Mouse (Mus musculus): Measurements from ENCODE around the gene Slf2. TPM values are rescaled to one million over a fixed set of nuclear protein-coding genes. Genes with fewer than 3 reads are reported as not detected.

Gene Slf2
- polyA plus RNA-seq, 1 experiment from 2014 or later, result 54.1 TPM

- H3K36me3 ChIP-seq (ENCODE audit: control insufficient read depth, insufficient read depth, low read length), result peaks cover 42% of the 10 kb centered on the region
- WGBS, result 9% methylated on average over 16 of the region's 16 CpGs
- no peaks in the 10 kb centered on the region for H3K9me3 ChIP-seq (ENCODE audit: control insufficient read depth, low read length)
- peak within 1 kb of the TSS; percentile 94 for H3K4me2 ChIP-seq (ENCODE audit: low read length)
- no peaks in the 10 kb centered on the region for H3K27me3 ChIP-seq (replicated peaks; ENCODE audit: control insufficient read depth, insufficient read depth, low read length)
- H3K4me1 ChIP-seq (replicated peaks; ENCODE audit: control insufficient read depth, insufficient read depth, low read length), result peaks cover 18% of the 10 kb centered on the region
- peak; percentile 75 for DNase-seq (ENCODE audit: low spot score)
- peak; percentile 16; the same call in 1 of the 2 replicates for ATAC-seq (replicated peaks; ENCODE audit: low FRiP score, low TSS enrichment, low read depth)
- peak within 1 kb of the TSS; percentile 99 for H3K4me3 ChIP-seq (ENCODE audit: low read depth, low read length)
- peak within 1 kb of the TSS; percentile 81 for H3K27ac ChIP-seq (ENCODE audit: low read depth)
- peak within 1 kb of the TSS; percentile 73 for H3K9ac ChIP-seq (ENCODE audit: low read length)
Measured at GRCm38 (mm10) chr19:45005444-45005843, 74.5 kb downstream of the Slf2 start, which contains the start of gene Twnk. Gene Twnk, plus strand, starts transcription at chr19:45005663.

GRCm38 (mm10) chr19:45005957-45006712 lies 75.2 kb downstream of the Slf2 start, which contains the start of gene Mrpl43:
Gene Mrpl43, minus strand, starts transcription at chr19:45006442.
- ATAC-seq (replicated peaks; ENCODE audit: low FRiP score, low TSS enrichment, low read depth) (peak; percentile 93), DNase-seq (ENCODE audit: low spot score) (peak; percentile 99)
- peak within 1 kb of the TSS; percentile 81 for H3K27ac ChIP-seq (ENCODE audit: low read depth)
- H3K9me3 ChIP-seq (ENCODE audit: control insufficient read depth, low read length), result no peaks in the 10 kb centered on the region
- H3K4me2 ChIP-seq (ENCODE audit: low read length), result peak within 1 kb of the TSS; percentile 94
- H3K27me3 ChIP-seq (replicated peaks; ENCODE audit: control insufficient read depth, insufficient read depth, low read length), result no peaks in the 10 kb centered on the region
- peak within 1 kb of the TSS; percentile 99 for H3K4me3 ChIP-seq (ENCODE audit: low read depth, low read length)
- H3K36me3 ChIP-seq (ENCODE audit: control insufficient read depth, insufficient read depth, low read length), result peaks cover 46% of the 10 kb centered on the region
- H3K9ac ChIP-seq (ENCODE audit: low read length), result peak within 1 kb of the TSS; percentile 73
- under 1% methylated on average over 75 of the region's 82 CpGs for WGBS
- peaks cover 18% of the 10 kb centered on the region for H3K4me1 ChIP-seq (replicated peaks; ENCODE audit: control insufficient read depth, insufficient read depth, low read length)

GRCm38 (mm10) chr19:45007021-45007420 lies 76.1 kb downstream of the Slf2 start:
- Histone ChIP-seq H3K4me2 (ENCODE audit: low read length) (peak overlapping the region; percentile 94), H3K9ac (ENCODE audit: low read length) (peak overlapping the region; percentile 73), H3K27me3 (replicated peaks; ENCODE audit: control insufficient read depth, insufficient read depth, low read length) (no peaks in the 10 kb centered on the region), H3K4me3 (ENCODE audit: low read depth, low read length) (peak overlapping the region; percentile 99), H3K27ac (ENCODE audit: low read depth) (peak overlapping the region; percentile 81), H3K9me3 (ENCODE audit: control insufficient read depth, low read length) (no peaks in the 10 kb centered on the region), H3K36me3 (ENCODE audit: control insufficient read depth, insufficient read depth, low read length) (peaks cover 49% of the 10 kb centered on the region), H3K4me1 (replicated peaks; ENCODE audit: control insufficient read depth, insufficient read depth, low read length) (peaks cover 18% of the 10 kb centered on the region)
- WGBS, result 38% methylated on average over 17 of the region's 17 CpGs
- DNase-seq (ENCODE audit: low spot score), result no peak
- no peak for ATAC-seq (replicated peaks; ENCODE audit: low FRiP score, low TSS enrichment, low read depth)

DNA sequence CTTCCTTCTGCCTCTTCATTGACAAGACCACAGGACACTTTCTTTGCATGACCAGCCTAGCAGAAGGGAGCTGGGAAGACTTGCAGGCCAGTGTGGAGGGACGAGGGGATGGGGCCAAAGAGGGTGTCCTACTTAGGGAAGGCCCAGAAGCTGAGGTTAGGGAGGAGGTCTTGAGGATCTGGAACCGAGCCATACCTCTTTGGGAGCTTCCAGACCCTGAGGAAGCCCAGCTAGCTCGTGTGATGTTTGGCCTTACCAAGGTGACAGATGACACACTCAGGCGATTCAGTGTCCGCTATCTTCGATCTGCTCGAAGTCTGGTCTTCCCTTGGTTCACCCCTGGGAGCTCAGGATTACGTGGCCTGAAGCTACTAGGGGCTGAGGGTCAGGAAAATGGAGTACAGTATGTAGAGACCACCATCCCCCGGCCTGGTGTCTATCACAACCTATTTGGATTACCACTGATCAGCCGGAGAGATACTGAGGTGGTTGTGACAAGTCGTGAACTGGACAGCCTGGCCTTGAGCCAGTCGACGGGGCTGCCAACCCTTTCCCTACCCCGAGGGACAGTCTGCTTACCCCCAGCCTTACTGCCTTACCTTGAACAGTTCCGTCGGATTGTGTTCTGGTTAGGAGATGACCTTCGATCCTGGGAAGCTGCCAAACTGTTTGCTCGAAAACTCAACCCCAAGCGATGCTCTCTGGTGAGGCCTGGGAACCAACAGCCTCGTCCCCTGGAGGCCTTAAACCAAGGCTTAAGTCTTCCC lies 76.7 kb downstream of the Slf2 start:
- WGBS, result 91% methylated on average over 20 of the region's 20 CpGs
- H3K4me2 ChIP-seq (ENCODE audit: low read length), result peak overlapping the region; percentile 94
- no peaks in the 10 kb centered on the region for H3K9me3 ChIP-seq (ENCODE audit: control insufficient read depth, low read length)
- peaks cover 18% of the 10 kb centered on the region for H3K4me1 ChIP-seq (replicated peaks; ENCODE audit: control insufficient read depth, insufficient read depth, low read length)
- H3K27ac ChIP-seq (ENCODE audit: low read depth), result no peak overlapping the region
- no peak for ATAC-seq (replicated peaks; ENCODE audit: low FRiP score, low TSS enrichment, low read depth)
- peaks cover 49% of the 10 kb centered on the region for H3K36me3 ChIP-seq (ENCODE audit: control insufficient read depth, insufficient read depth, low read length)
- no peaks in the 10 kb centered on the region for H3K27me3 ChIP-seq (replicated peaks; ENCODE audit: control insufficient read depth, insufficient read depth, low read length)
- H3K9ac ChIP-seq (ENCODE audit: low read length), result no peak overlapping the region; the same call in 1 of the 2 replicates
- peak overlapping the region; percentile 99 for H3K4me3 ChIP-seq (ENCODE audit: low read depth, low read length)
- no peak for DNase-seq (ENCODE audit: low spot score)

- no peak for ATAC-seq (replicated peaks; ENCODE audit: low FRiP score, low TSS enrichment, low read depth)
- H3K4me3 ChIP-seq (ENCODE audit: low read depth, low read length), result no peak overlapping the region
- no peak for DNase-seq (ENCODE audit: low spot score)
Measured at GRCm38 (mm10) chr19:45010646-45011045, 79.7 kb downstream of the Slf2 start.

DNA sequence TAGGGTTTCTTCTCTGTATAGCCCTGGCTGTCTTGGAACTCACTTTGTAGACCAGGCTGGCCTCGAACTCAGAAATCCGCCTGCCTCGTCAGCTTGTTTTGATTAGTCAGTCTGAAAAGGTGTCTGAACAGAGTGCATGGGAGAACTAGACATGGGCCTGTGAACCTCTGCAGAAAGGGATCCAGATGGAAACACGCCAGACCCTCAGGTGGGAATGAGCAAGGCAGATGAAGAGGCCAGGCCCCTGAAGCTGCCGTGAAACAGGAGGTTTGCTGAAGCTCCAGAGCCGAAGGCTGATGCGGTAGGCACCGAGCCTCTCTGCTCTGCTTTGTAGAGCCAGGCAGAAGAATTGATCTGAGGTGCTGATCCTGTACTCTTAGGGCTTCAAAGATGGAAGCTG lies 81.3 kb downstream of the Slf2 start:
- H3K27me3 ChIP-seq (replicated peaks; ENCODE audit: control insufficient read depth, insufficient read depth, low read length), result no peaks in the 10 kb centered on the region
- peaks cover 31% of the 10 kb centered on the region for H3K36me3 ChIP-seq (ENCODE audit: control insufficient read depth, insufficient read depth, low read length)
- H3K4me3 ChIP-seq (ENCODE audit: low read depth, low read length), result no peak overlapping the region
- peaks cover 35% of the 10 kb centered on the region for H3K4me1 ChIP-seq (replicated peaks; ENCODE audit: control insufficient read depth, insufficient read depth, low read length)
- H3K4me2 ChIP-seq (ENCODE audit: low read length), result no peak overlapping the region
- DNase-seq (ENCODE audit: low spot score), result no peak
- 85% methylated on average over 8 of the region's 8 CpGs for WGBS
- no peak overlapping the region for H3K9ac ChIP-seq (ENCODE audit: low read length)
- no peaks in the 10 kb centered on the region for H3K9me3 ChIP-seq (ENCODE audit: control insufficient read depth, low read length)
- ATAC-seq (replicated peaks; ENCODE audit: low FRiP score, low TSS enrichment, low read depth), result no peak
- no peak overlapping the region for H3K27ac ChIP-seq (ENCODE audit: low read depth)

More at GRCm38 (mm10) chr19:45010646-45011045, 79.7 kb downstream of the Slf2 start:
- no peaks in the 10 kb centered on the region for H3K9me3 ChIP-seq (ENCODE audit: control insufficient read depth, low read length)
- no peak overlapping the region for H3K9ac ChIP-seq (ENCODE audit: low read length)
- no peaks in the 10 kb centered on the region for H3K27me3 ChIP-seq (replicated peaks; ENCODE audit: control insufficient read depth, insufficient read depth, low read length)
- 88% methylated on average over 4 of the region's 4 CpGs for WGBS
- H3K4me1 ChIP-seq (replicated peaks; ENCODE audit: control insufficient read depth, insufficient read depth, low read length), result peaks cover 34% of the 10 kb centered on the region
- H3K4me2 ChIP-seq (ENCODE audit: low read length), result no peak overlapping the region
- peaks cover 31% of the 10 kb centered on the region for H3K36me3 ChIP-seq (ENCODE audit: control insufficient read depth, insufficient read depth, low read length)
- no peak overlapping the region for H3K27ac ChIP-seq (ENCODE audit: low read depth)

DNA sequence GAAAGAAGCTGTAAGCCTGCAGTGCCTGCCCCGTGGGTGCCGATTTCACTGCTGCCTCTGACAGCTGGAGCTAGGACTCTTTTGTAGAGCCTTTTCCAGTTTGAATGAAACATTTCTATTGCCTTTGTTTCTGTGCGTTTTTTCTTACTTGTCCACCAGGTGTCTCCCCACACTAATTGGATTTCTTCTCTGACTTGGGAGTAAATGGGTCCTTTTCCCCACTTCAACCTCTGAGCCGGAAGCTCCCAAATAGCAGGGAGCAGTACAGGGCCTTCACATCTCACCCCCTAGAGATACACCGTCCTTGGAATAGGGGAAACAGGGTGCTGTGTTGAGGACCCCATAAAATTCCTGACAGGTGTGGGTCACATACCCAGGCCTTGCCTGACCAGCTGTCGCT lies 81.7 kb downstream of the Slf2 start:
- no peaks in the 10 kb centered on the region for H3K9me3 ChIP-seq (ENCODE audit: control insufficient read depth, low read length)
- 37% methylated on average over 6 of the region's 6 CpGs for WGBS
- peaks cover 31% of the 10 kb centered on the region for H3K36me3 ChIP-seq (ENCODE audit: control insufficient read depth, insufficient read depth, low read length)
- ATAC-seq (replicated peaks; ENCODE audit: low FRiP score, low TSS enrichment, low read depth) (no peak), DNase-seq (ENCODE audit: low spot score) (no peak)
- H3K4me1 ChIP-seq (replicated peaks; ENCODE audit: control insufficient read depth, insufficient read depth, low read length), result peaks cover 31% of the 10 kb centered on the region
- H3K27ac ChIP-seq (ENCODE audit: low read depth), result no peak overlapping the region
- H3K4me3 ChIP-seq (ENCODE audit: low read depth, low read length), result no peak overlapping the region
- H3K4me2 ChIP-seq (ENCODE audit: low read length), result no peak overlapping the region
- H3K9ac ChIP-seq (ENCODE audit: low read length), result no peak overlapping the region
- no peaks in the 10 kb centered on the region for H3K27me3 ChIP-seq (replicated peaks; ENCODE audit: control insufficient read depth, insufficient read depth, low read length)

DNA sequence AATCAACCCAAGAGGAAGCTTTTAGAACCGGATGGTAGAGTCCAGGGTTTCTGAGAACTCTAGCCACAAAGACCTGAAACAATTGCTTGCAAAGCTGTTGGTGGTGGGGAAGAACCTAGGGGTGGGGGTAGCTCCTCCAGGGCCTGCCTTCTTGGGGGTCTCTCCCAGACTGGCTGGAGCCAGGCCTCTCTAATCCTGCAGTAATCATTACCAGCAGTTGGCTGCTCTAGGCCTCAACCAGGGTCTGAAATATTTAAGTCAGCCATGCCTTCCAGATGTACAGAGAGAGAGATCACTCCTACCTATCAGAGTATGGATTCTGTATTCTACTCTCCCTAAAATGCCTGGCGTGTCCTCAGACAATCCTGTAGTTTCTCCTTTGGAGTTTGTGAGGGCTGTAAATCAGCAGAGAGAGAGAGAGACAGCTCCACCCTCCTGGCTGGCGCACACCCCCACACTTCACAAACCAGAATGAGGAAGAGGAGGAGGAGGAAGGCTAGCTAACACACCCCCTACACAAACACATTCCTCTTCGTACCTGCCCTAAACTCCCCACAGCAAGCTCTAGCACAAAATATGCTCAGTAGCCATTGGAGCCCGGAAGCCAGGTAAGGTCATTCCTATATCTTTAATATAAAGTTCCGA lies 82.8 kb downstream of the Slf2 start:
- Histone ChIP-seq H3K4me1 (replicated peaks; ENCODE audit: control insufficient read depth, insufficient read depth, low read length) (peaks cover 28% of the 10 kb centered on the region), H3K36me3 (ENCODE audit: control insufficient read depth, insufficient read depth, low read length) (peaks cover 31% of the 10 kb centered on the region), H3K4me3 (ENCODE audit: low read depth, low read length) (0 out of 2 replicates have a peak overlapping the region, but pooled peaks have one; percentile 56), H3K27me3 (replicated peaks; ENCODE audit: control insufficient read depth, insufficient read depth, low read length) (no peaks in the 10 kb centered on the region), H3K9me3 (ENCODE audit: control insufficient read depth, low read length) (no peaks in the 10 kb centered on the region), H3K27ac (ENCODE audit: low read depth) (peak overlapping the region; percentile 97), H3K4me2 (ENCODE audit: low read length) (peak overlapping the region; percentile 97), H3K9ac (ENCODE audit: low read length) (no peak overlapping the region)
- no peak for ATAC-seq (replicated peaks; ENCODE audit: low FRiP score, low TSS enrichment, low read depth)
- 42% methylated on average over 6 of the region's 6 CpGs for WGBS
- DNase-seq (ENCODE audit: low spot score), result no peak
